Mouse (Mus musculus) forebrain, embryonic 12.5 days (tissue): Measurements from ENCODE around the gene Zfyve19. TPM values are rescaled to one million over a fixed set of nuclear protein-coding genes. Genes with fewer than 3 reads are reported as not detected.

Experiments used
- ATAC-seq: fragments of 200-750 bp; cut with Nextera tagmentation; 2 replicates; pipeline ENCODE4 v1.8.0; 2017; ENCODE audit warnings: moderate TSS enrichment; ENCODE audit not compliant: low FRiP score
- H3K27ac ChIP-seq: fragments of 300-500 bp; sonication (generic); 2 replicates; pipeline ENCODE4 v1.5.1; 2016; ENCODE audit warnings: mild to moderate bottlenecking
- H3K27me3 ChIP-seq: fragments of 300-500 bp; sonication (generic); 2 replicates; pipeline ENCODE4 v1.6.1; 2016; ENCODE audit warnings: mild to moderate bottlenecking
- H3K36me3 ChIP-seq: fragments of 300-500 bp; sonication (generic); replicated peaks from 2 replicates; pipeline ENCODE4 v1.6.1; 2016; ENCODE audit warnings: mild to moderate bottlenecking
- H3K4me1 ChIP-seq: fragments of 300-500 bp; sonication (generic); 2 replicates; pipeline ENCODE4 v1.6.1; 2016
- H3K4me2 ChIP-seq: fragments of 300-500 bp; sonication (generic); 2 replicates; pipeline ENCODE4 v1.6.1; 2016; ENCODE audit warnings: mild to moderate bottlenecking, moderate library complexity
- H3K4me3 ChIP-seq: fragments of 300-500 bp; sonication (generic); replicated peaks from 2 replicates; pipeline ENCODE4 v1.5.1; 2016; ENCODE audit warnings: mild to moderate bottlenecking
- H3K9ac ChIP-seq: fragments of 300-500 bp; sonication (generic); 2 replicates; pipeline ENCODE4 v1.6.1; 2016; ENCODE audit warnings: mild to moderate bottlenecking
- H3K9me3 ChIP-seq: fragments of 300-500 bp; sonication (generic); 2 replicates; pipeline ENCODE4 v1.6.1; 2016
- WGBS: fragments of 180-500 bp; shearing (Covaris S2); methylation state at CpG from one replicate; pipeline ENCODE4 v1.1.7; 2016; 5-methylcytosine and 5-hydroxymethylcytosine counted together
- polyA plus RNA-seq: library from polyadenylated mRNA; unstranded; fragments of >200 nt; fragmentation: Nextera tagmentation; extraction: Ambion mirVana; gene quantifications from 2 replicates; pipeline ENCODE4 v1.2.1, GENCODE M21; 2016

Gene Zfyve19
- polyA plus RNA-seq, 1 experiment from 2014 or later, result 51.1 TPM

DNA sequence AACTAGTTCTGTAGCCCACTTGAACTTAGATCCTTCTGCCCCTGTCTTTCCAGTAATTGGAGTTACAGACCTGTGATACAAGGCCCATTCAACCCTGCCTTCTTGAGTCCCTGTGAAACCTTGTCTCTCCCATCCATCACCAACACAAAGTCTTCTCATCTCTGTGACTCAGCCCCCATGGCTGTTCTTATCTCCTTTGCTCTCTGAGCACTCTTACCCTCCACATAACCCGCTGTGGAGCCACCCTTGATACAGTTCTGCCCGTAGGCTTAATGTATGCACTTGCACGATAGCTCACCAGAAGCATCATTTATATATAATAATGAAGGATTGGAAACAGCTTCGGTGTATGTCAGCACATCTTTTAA lies 32.4 kb downstream of the Zfyve19 start:
- Histone ChIP-seq H3K4me3 (no peak overlapping the region), H3K9ac (no peak overlapping the region), H3K36me3 (no peaks in the 10 kb centered on the region), H3K27me3 (peaks cover 52% of the 10 kb centered on the region), H3K4me1 (peaks cover 14% of the 10 kb centered on the region), H3K27ac (no peak overlapping the region), H3K9me3 (no peaks in the 10 kb centered on the region), H3K4me2 (no peak overlapping the region)
- 89% methylated on average over 4 of the region's 4 CpGs for WGBS
- ATAC-seq, result no peak

DNA sequence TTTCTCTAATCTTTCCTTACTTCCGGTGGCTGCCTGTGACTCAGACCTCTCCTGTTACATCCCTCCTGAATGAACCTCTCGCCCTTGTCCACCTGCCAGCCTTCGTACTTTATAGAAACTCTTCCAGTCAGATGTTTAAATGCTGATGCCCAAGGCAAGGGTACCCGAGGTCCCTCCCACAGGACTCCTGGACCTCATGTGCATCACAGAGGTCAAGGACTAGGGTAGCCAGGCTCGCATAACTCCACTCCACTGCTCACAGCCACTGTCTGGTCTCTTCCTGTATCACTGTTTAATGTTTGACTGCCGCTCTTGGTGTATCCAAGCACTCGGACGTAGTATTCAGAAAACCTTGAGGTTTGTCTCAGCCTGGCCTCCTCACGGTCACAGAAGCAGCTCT lies 34.1 kb downstream of the Zfyve19 start:
- ATAC-seq, result no peak
- H3K9ac ChIP-seq, result no peak overlapping the region
- peaks cover 34% of the 10 kb centered on the region for H3K27me3 ChIP-seq
- no peaks in the 10 kb centered on the region for H3K9me3 ChIP-seq
- WGBS, result 87% methylated on average over 9 of the region's 9 CpGs
- H3K4me3 ChIP-seq, result no peak overlapping the region
- H3K4me2 ChIP-seq, result no peak overlapping the region
- peaks cover 6% of the 10 kb centered on the region for H3K4me1 ChIP-seq
- no peak overlapping the region for H3K27ac ChIP-seq
- H3K36me3 ChIP-seq, result no peaks in the 10 kb centered on the region

DNA sequence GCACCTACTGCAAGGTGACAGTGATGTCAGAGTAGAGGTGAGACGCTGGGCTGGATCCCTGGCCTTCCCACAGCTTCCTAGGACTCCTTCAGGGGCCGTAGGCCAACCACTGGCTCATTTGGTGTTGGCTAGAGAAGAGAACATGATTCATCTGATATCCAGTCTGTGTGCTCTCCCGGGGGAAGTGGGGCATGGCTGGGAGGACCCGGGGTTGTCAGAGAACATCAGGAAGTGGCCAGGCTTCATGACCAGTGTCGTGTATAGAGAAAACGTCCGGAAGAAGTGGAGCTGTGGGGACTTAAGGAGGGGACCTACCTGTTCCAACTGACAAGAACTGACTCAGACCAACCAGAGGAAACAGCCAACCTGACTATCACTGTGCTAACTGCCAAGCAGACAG lies 36.8 kb downstream of the Zfyve19 start:
- Histone ChIP-seq H3K27ac (no peak overlapping the region), H3K36me3 (no peaks in the 10 kb centered on the region), H3K4me2 (no peak overlapping the region), H3K4me3 (no peak overlapping the region), H3K9me3 (no peaks in the 10 kb centered on the region), H3K27me3 (peaks cover 23% of the 10 kb centered on the region), H3K4me1 (no peaks in the 10 kb centered on the region), H3K9ac (no peak overlapping the region)
- 86% methylated on average over 7 of the region's 7 CpGs for WGBS
- ATAC-seq, result no peak

DNA sequence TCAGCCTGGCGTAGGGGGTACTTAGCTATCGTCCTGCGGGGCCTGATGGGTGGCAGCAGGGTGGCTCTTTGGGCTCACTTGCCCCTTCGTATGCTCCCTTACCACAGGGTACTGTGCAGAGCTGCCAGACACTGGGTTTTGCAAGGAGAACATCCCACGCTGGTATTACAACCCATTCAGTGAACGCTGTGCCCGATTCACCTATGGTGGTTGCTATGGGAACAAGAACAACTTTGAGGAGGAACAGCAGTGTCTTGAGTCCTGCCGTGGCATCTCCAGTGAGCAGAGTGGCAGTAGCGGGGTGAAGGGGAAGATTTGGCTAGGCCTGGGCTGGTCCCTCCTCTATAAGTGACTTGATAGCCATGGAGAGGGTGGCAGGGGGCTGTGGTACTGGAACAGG lies 39.5 kb downstream of the Zfyve19 start:
- Histone ChIP-seq H3K9me3 (no peaks in the 10 kb centered on the region), H3K4me1 (peaks cover 4% of the 10 kb centered on the region; the same call in 1 of the 2 replicates), H3K9ac (no peak overlapping the region), H3K27ac (no peak overlapping the region), H3K27me3 (peaks cover 19% of the 10 kb centered on the region), H3K36me3 (no peaks in the 10 kb centered on the region), H3K4me2 (no peak overlapping the region), H3K4me3 (no peak overlapping the region)
- 81% methylated on average over 9 of the region's 9 CpGs for WGBS
- no peak for ATAC-seq

DNA sequence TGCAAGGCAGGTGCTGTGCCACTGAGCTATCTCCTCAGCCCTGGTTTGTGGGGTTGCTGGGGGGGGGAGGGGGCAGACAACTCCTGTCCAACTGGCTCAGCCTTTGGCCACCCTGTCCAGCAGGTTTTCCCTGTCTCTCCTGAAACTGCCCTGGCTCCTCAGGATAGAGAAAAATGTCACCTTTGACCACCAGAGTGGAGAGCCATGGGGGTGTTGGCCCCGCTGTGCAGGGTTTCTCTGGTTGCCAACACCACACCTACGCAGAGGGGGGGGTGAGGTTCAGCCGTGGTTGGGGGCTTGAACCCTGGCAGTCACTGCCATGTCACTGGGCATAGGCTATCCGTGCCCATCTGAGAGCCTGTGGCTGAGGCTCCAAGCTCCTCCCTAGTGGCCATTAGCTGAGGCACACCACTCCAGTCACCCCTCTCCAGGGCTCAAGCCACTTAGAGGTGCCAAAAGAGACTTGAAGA lies 41.2 kb downstream of the Zfyve19 start:
- WGBS, result 89% methylated on average over 4 of the region's 4 CpGs
- Histone ChIP-seq H3K27ac (no peak overlapping the region), H3K4me1 (peaks cover 4% of the 10 kb centered on the region; the same call in 1 of the 2 replicates), H3K4me2 (no peak overlapping the region), H3K27me3 (peaks cover 25% of the 10 kb centered on the region), H3K36me3 (no peaks in the 10 kb centered on the region), H3K9ac (no peak overlapping the region), H3K4me3 (no peak overlapping the region), H3K9me3 (no peaks in the 10 kb centered on the region)
- ATAC-seq, result no peak

DNA sequence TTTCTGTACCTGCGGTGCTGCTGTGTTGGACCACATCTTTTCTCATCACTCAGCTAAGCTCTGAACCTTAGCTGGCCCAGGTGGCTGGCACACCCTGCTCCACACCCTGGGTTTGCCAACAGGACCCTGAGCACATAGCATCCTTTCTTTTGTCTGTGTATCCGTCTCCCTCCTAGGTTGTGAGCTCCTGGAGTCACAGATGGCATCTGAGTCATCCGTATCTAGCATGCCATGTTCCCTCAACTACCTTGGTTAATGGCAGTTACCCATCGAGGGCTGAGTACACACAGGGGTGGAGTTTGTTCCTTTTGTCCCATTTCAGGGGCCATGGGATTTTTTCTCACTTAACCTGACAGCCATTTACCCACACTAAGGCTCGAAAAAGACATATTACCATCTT lies 42.0 kb downstream of the Zfyve19 start:
- no peak overlapping the region for H3K4me2 ChIP-seq
- no peaks in the 10 kb centered on the region for H3K36me3 ChIP-seq
- 64% methylated on average over 5 of the region's 5 CpGs for WGBS
- H3K9ac ChIP-seq, result no peak overlapping the region
- H3K4me1 ChIP-seq, result peaks cover 4% of the 10 kb centered on the region; the same call in 1 of the 2 replicates
- no peaks in the 10 kb centered on the region for H3K9me3 ChIP-seq
- no peak overlapping the region for H3K27ac ChIP-seq
- ATAC-seq, result peak; percentile 11; the same call in 1 of the 2 replicates
- peaks cover 33% of the 10 kb centered on the region for H3K27me3 ChIP-seq
- no peak overlapping the region for H3K4me3 ChIP-seq

DNA sequence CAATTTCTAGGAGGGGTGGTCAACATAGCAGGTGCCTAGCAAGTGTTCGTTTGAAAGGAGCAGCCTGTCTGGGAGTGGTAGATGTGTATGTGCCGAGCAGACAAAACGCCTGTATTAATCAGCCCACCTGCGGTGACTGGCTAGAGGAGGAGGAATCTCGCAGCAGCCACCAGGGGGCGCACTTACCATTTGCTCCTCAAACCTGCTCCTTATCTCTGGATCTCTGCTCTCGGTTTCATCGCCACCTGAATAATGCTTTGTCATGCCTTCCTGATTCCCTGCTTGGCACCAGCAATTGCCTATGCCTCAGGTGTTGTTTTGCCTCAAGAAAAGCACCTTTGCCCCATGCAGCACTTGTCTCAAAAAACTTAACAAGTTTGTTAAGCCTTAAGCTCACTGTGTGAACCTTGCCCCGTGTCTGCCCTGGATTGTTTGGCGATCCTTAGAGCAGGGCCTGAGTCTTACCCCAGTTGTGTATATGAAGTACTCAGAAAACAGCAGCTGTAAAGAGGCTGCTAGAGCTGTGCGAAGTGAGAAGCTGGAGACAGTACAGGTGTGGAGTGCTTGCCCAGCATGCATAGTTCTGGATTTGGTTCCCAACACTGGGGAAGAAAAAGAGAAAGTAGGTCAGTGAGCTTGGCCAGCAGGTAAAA lies 42.5 kb downstream of the Zfyve19 start:
- Histone ChIP-seq H3K4me3 (no peak overlapping the region), H3K9ac (no peak overlapping the region), H3K9me3 (no peaks in the 10 kb centered on the region), H3K4me1 (peaks cover 4% of the 10 kb centered on the region; the same call in 1 of the 2 replicates), H3K36me3 (no peaks in the 10 kb centered on the region), H3K27me3 (peaks cover 34% of the 10 kb centered on the region), H3K4me2 (0 out of 2 replicates have a peak overlapping the region, but pooled peaks have one; percentile 6), H3K27ac (no peak overlapping the region)
- WGBS, result 17% methylated on average over 11 of the region's 11 CpGs
- peak; percentile 69 for ATAC-seq

DNA sequence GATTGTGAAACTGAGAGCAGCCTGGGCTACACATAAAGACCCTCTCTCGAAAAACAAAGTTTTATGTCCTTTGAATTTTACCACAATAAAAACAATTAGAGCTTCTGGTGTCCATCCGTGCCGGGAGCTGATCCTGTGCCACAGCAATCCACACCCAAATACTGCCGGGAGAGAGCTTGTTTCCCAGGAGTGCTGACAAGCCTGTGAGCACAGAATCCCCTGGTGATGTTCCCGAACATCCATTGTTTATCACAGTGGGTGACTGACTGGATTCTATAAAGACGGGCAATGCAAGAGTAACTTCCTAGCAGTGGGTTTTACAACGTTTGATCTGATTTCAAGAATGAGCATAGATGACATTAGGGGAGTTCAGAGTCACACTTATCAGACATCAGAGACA lies 46.6 kb downstream of the Zfyve19 start:
- Histone ChIP-seq H3K27me3 (peaks cover 21% of the 10 kb centered on the region), H3K36me3 (no peaks in the 10 kb centered on the region), H3K4me1 (peaks cover 4% of the 10 kb centered on the region; the same call in 1 of the 2 replicates), H3K27ac (no peak overlapping the region), H3K4me2 (no peak overlapping the region), H3K9me3 (no peaks in the 10 kb centered on the region), H3K4me3 (no peak overlapping the region), H3K9ac (no peak overlapping the region)
- no peak for ATAC-seq
- WGBS, result 7% methylated on average over 7 of the region's 7 CpGs

DNA sequence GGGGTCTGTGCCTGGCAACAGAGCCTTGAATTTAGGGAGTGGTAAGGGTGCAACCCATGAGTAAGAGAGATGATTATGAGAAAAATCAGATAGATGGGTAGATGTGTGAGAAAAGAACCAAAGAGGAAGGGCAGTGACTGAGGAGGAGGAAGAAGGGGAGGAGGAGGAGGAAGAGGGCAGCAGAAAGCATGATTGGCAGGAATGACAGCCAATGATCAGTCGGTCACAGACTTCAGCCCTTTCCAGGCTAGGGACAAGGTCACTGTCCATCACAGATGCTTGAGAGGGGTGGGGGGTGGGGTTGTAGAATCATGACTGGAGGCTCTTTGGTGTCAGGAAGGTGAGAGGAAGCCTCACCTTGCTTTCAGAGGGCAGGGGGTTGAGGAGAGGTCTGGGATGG lies 52.1 kb downstream of the Zfyve19 start:
- Histone ChIP-seq H3K36me3 (no peaks in the 10 kb centered on the region), H3K9me3 (no peaks in the 10 kb centered on the region), H3K4me1 (0 out of 2 replicates have a peak, but pooled peaks cover 4% of the 10 kb centered on the region), H3K27ac (no peak overlapping the region), H3K27me3 (0 out of 2 replicates have a peak, but pooled peaks cover 12% of the 10 kb centered on the region), H3K4me2 (no peak overlapping the region), H3K4me3 (no peak overlapping the region), H3K9ac (no peak overlapping the region)
- 74% methylated on average over 1 of the region's 1 CpGs for WGBS
- no peak for ATAC-seq

DNA sequence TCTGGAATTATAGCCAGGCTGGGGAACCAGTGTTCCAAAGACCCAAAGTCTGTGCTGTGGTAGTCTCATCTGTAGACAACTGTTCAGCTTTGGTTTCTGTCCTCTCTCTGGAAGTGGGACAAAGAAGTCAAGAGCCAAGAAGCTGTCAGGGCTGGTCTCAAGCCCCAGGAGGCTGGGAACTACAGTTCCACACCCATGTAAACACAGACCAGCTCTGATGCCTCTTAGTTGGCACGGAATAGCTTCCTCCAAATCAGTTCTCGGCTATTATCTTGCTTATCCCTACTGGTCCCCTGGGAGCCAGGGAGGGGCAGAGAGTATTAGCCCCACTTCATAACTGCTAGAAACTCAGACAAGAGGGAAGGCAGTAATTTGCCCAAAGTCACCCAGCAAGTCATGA lies 52.9 kb downstream of the Zfyve19 start:
- Histone ChIP-seq H3K4me1 (0 out of 2 replicates have a peak, but pooled peaks cover 4% of the 10 kb centered on the region), H3K36me3 (no peaks in the 10 kb centered on the region), H3K9me3 (no peaks in the 10 kb centered on the region), H3K9ac (no peak overlapping the region), H3K27ac (no peak overlapping the region), H3K27me3 (0 out of 2 replicates have a peak, but pooled peaks cover 12% of the 10 kb centered on the region), H3K4me2 (no peak overlapping the region), H3K4me3 (no peak overlapping the region)
- ATAC-seq, result no peak
- WGBS, result 58% methylated on average over 2 of the region's 2 CpGs

DNA sequence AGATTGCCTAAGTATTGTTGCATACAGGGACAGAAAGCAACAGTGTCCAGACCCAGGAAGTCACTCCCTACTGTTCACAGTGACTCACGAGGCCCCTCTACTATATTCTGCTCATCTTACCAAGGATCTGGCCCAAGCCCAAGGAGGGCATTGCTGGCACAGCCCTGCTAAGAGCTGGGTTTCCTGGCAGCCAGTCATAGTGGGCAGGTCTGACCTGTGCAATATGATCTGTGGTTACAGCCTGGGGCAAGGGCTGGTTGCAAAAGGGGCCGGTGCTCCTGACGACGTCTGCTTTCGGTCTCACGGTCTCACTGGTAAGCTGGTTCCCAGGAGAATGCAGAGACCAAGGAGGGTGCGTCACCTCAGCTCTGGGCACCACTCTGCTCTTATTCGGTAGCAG lies 54.6 kb downstream of the Zfyve19 start:
- WGBS, result 46% methylated on average over 8 of the region's 8 CpGs
- Histone ChIP-seq H3K27ac (no peak overlapping the region), H3K4me1 (0 out of 2 replicates have a peak, but pooled peaks cover 4% of the 10 kb centered on the region), H3K36me3 (no peaks in the 10 kb centered on the region), H3K4me2 (no peak overlapping the region), H3K27me3 (peaks cover 13% of the 10 kb centered on the region; the same call in 1 of the 2 replicates), H3K9me3 (no peaks in the 10 kb centered on the region), H3K4me3 (no peak overlapping the region), H3K9ac (no peak overlapping the region)
- no peak for ATAC-seq

DNA sequence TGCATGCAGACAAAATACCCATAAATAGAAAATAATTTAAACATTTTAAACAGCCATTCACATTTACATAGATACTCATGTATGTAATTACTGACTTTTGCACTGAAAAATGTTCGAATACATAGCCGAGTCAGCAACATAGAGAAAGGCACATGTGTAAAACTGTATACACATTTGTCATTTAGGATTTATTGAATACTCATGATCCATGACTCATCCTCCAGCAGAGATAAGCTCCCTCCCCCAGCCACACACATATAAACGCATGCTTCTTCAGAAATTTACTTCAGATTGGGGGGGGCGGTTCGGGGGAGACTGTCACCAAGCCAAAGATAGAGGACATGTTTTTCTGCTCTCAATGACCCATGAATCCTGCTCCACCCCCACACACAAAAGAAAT lies 55.4 kb downstream of the Zfyve19 start:
- H3K9me3 ChIP-seq, result no peaks in the 10 kb centered on the region
- H3K36me3 ChIP-seq, result no peaks in the 10 kb centered on the region
- H3K9ac ChIP-seq, result no peak overlapping the region
- no peak overlapping the region for H3K4me2 ChIP-seq
- H3K4me1 ChIP-seq, result 0 out of 2 replicates have a peak, but pooled peaks cover 4% of the 10 kb centered on the region
- 85% methylated on average over 5 of the region's 5 CpGs for WGBS
- no peak overlapping the region for H3K4me3 ChIP-seq
- ATAC-seq, result no peak
- no peak overlapping the region for H3K27ac ChIP-seq
- H3K27me3 ChIP-seq, result peaks cover 21% of the 10 kb centered on the region
